Mouse (Mus musculus) liver, embryonic 16.5 days (tissue): ENCODE measurements at regions not wholly inside any gene's neighbourhood (a gene's known extent, or its start where the extent isn't known, plus 50 kb on each side); places are given as distances from the start of the nearest gene placed in this dataset.
A peak's percentile ranks its signal among the peaks of the same experiment; 100 is the strongest.

Experiments used
- ATAC-seq: fragments of 200-750 bp; cut with Nextera tagmentation; 2 replicates; pipeline ENCODE4 v1.8.0; 2017; ENCODE audit warnings: low read depth, mild to moderate bottlenecking, moderate number of reproducible peaks, moderate library complexity
- H3K27ac ChIP-seq: fragments of 300-500 bp; sonication (generic); 2 replicates; pipeline ENCODE4 v1.5.1; 2014; ENCODE audit warnings: mild to moderate bottlenecking, low read length
- H3K27me3 ChIP-seq: fragments of 300-500 bp; sonication (generic); 2 replicates; pipeline ENCODE4 v1.6.1; 2014; ENCODE audit warnings: low read depth, low read length, mixed read lengths; ENCODE audit not compliant: control insufficient read depth, insufficient read depth
- H3K36me3 ChIP-seq: fragments of 300-500 bp; sonication (generic); 2 replicates; pipeline ENCODE4 v1.6.1; 2014; ENCODE audit warnings: mild to moderate bottlenecking; ENCODE audit not compliant: control insufficient read depth, insufficient read depth
- H3K4me1 ChIP-seq: fragments of 300-500 bp; sonication (generic); 2 replicates; pipeline ENCODE4 v1.6.1; 2014; ENCODE audit warnings: low read depth, low read length, mixed read lengths; ENCODE audit not compliant: control insufficient read depth
- H3K4me2 ChIP-seq: fragments of 300-500 bp; sonication (generic); 2 replicates; pipeline ENCODE4 v1.6.1; 2014; ENCODE audit warnings: low read depth, low read length, mixed read lengths
- H3K4me3 ChIP-seq: fragments of 300-500 bp; sonication (generic); 2 replicates; pipeline ENCODE4 v1.5.1; 2014; ENCODE audit warnings: low read depth, mild to moderate bottlenecking, low read length
- H3K9ac ChIP-seq: fragments of 300-500 bp; sonication (generic); 2 replicates; pipeline ENCODE4 v1.6.1; 2014; ENCODE audit warnings: low read depth, low read length
- H3K9me3 ChIP-seq: fragments of 300-500 bp; sonication (generic); replicated peaks from 2 replicates; pipeline ENCODE4 v1.6.1; 2016; ENCODE audit warnings: low read length; ENCODE audit not compliant: control insufficient read depth
- WGBS: fragments of 180-500 bp; shearing (Covaris S2); extraction: QIAGEN DNeasy Blood & Tissue Kit; methylation state at CpG from one replicate; pipeline ENCODE4 v1.1.7; 2014; ENCODE audit not compliant: insufficient replicate concordance; 5-methylcytosine and 5-hydroxymethylcytosine counted together

- Histone ChIP-seq H3K9me3 (no peaks in the 10 kb centered on the region), H3K4me2 (no peak overlapping the region), H3K4me3 (no peak overlapping the region), H3K4me1 (no peaks in the 10 kb centered on the region), H3K36me3 (no peaks in the 10 kb centered on the region), H3K9ac (no peak overlapping the region), H3K27me3 (no peaks in the 10 kb centered on the region), H3K27ac (no peak overlapping the region)
- ATAC-seq: peak; percentile 68
- 29% methylated on average over 5 of the region's 5 CpGs for WGBS
Observed at GRCm38 (mm10) chr8:49946919-49947612, 1103.3 kb upstream of the Tenm3 start.

GRCm38 (mm10) chr8:49932124-49932523, 1088.4 kb upstream of the Tenm3 start:
- peak; percentile 74 for ATAC-seq
- H3K9ac ChIP-seq: no peak overlapping the region
- no peaks in the 10 kb centered on the region for H3K36me3 ChIP-seq
- H3K27me3 ChIP-seq: no peaks in the 10 kb centered on the region
- H3K27ac ChIP-seq: no peak overlapping the region
- 60% methylated on average over 6 of the region's 6 CpGs for WGBS
- no peaks in the 10 kb centered on the region for H3K4me1 ChIP-seq
- H3K9me3 ChIP-seq: no peaks in the 10 kb centered on the region
- H3K4me3 ChIP-seq: no peak overlapping the region
- H3K4me2 ChIP-seq: no peak overlapping the region

DNA sequence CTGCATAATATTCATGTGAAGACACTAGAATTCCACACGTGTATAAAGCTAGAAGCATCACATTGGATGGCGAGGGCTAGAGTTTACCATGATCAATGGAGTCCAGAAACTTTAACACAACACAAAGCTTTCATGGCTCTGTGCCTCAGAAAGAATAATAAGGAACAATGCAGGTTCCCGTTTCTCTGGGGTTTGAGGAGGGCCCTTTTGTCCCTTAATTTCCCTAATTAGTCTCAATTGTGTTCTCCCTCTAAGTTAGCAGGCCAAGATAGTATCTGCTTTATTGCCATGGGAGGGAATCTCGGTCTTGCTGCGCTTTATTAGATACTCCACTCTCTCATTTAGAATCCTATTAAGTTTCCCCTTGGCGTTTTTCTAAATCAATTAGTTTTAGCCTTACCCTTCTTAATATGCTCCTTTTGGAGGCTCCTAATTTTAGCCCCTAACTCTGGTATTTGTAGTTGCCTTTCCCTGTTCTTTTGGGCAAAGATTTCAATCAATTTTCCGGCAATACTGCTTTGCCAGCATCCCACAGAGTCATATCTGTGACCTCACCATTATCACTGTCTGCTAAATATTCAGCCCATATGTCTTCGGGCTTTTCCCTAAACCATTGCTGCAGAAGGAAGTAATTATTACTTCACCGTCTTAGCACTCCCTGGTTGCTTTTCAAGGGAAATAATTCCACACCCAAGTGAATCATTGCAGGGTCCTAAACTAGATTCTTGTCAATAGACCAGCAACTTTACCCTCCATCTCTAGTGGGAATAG, 1082.8 kb upstream of the Tenm3 start:
- Histone ChIP-seq H3K9me3 (no peaks in the 10 kb centered on the region), H3K4me3 (no peak overlapping the region), H3K36me3 (no peaks in the 10 kb centered on the region), H3K27ac (no peak overlapping the region), H3K4me2 (no peak overlapping the region), H3K4me1 (no peaks in the 10 kb centered on the region), H3K9ac (no peak overlapping the region), H3K27me3 (no peaks in the 10 kb centered on the region)
- ATAC-seq: no peak
- 47% methylated on average over 9 of the region's 9 CpGs for WGBS

DNA sequence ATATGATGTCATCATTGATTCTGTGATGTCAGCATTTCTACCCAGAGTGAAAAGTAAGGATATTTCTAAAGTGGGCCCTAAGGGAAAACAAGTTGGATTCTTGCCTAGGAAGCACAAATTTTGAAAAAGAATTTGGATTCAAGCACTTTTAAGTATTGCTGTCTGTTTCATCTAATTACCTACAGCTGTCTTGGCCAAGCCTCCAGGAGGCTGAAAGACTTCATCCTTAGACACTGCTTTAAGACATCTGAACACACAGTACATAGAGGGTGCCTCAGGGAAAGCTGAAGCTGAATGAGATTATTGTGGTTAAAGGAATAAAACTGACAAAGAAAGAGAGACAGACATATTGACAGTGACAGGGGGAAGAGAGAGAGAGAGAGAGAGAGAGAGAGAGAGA, 1061.3 kb upstream of the Tenm3 start:
- Histone ChIP-seq H3K4me3 (no peak overlapping the region), H3K36me3 (no peaks in the 10 kb centered on the region), H3K4me1 (no peaks in the 10 kb centered on the region), H3K27ac (no peak overlapping the region), H3K27me3 (no peaks in the 10 kb centered on the region), H3K4me2 (no peak overlapping the region), H3K9me3 (no peaks in the 10 kb centered on the region), H3K9ac (no peak overlapping the region)
- ATAC-seq: no peak

DNA sequence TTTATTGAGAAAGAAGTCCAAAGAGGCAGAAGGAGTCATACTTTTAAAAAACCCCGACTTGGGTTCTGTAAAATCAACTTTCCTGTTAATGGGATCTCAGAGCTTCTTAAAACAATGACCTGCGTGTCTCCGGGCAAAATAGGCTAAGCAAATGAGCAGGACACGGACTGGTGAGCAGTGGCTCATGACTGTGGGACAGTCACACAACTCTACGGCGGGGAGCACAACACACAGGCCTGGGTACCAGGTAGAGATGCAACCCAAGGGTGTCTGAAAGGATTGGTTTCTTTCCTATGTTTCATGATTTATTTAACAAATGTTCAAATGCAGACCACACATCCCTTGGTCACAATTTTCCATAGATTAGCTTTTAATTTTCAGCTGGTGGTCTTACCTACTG, 1058.3 kb upstream of the Tenm3 start:
- no peak overlapping the region for H3K4me3 ChIP-seq
- no peak overlapping the region for H3K4me2 ChIP-seq
- no peak overlapping the region for H3K9ac ChIP-seq
- 74% methylated on average over 6 of the region's 6 CpGs for WGBS
- no peak overlapping the region for H3K27ac ChIP-seq
- no peaks in the 10 kb centered on the region for H3K4me1 ChIP-seq
- H3K9me3 ChIP-seq: no peaks in the 10 kb centered on the region
- no peak for ATAC-seq
- no peaks in the 10 kb centered on the region for H3K36me3 ChIP-seq
- no peaks in the 10 kb centered on the region for H3K27me3 ChIP-seq

GRCm38 (mm10) chr8:49901601-49902000, 1057.8 kb upstream of the Tenm3 start:
- Histone ChIP-seq H3K36me3 (no peaks in the 10 kb centered on the region), H3K9ac (no peak overlapping the region), H3K27me3 (no peaks in the 10 kb centered on the region), H3K4me2 (no peak overlapping the region), H3K9me3 (no peaks in the 10 kb centered on the region), H3K27ac (no peak overlapping the region), H3K4me3 (no peak overlapping the region), H3K4me1 (no peaks in the 10 kb centered on the region)
- no peak for ATAC-seq
- 68% methylated on average over 9 of the region's 9 CpGs for WGBS
